Mouse (Mus musculus) kidney, postnatal 0 days (tissue): Measurements from ENCODE around the gene Slc22a16. TPM values are rescaled to one million over a fixed set of nuclear protein-coding genes. Genes with fewer than 3 reads are reported as not detected.
"Not testable (repeated sequence)": the region's sequence is repeated elsewhere in the genome, so short reads cannot be mapped to it uniquely, and the experiment has no call there.

Experiments
- ATAC-seq: fragments of 200-750 bp; cut with Nextera tagmentation; replicated peaks from 2 replicates; pipeline ENCODE4 v1.8.0; 2017; ENCODE audit warnings: low read depth, moderate number of reproducible peaks, moderate TSS enrichment, moderate library complexity; ENCODE audit not compliant: low FRiP score
- DNase-seq: peaks from one replicate; pipeline ENCODE4 v3.0.0-alpha.2; 2016; ENCODE audit warnings: low spot score
- H3K27ac ChIP-seq: fragments of 300-500 bp; sonication (generic); 2 replicates; pipeline ENCODE4 v1.5.1; 2014; ENCODE audit warnings: mild to moderate bottlenecking
- H3K27me3 ChIP-seq: fragments of 300-500 bp; sonication (generic); 2 replicates; pipeline ENCODE4 v1.6.1; 2014; ENCODE audit warnings: low read length, mixed read lengths; ENCODE audit not compliant: insufficient read depth
- H3K36me3 ChIP-seq: fragments of 300-500 bp; sonication (generic); 2 replicates; pipeline ENCODE4 v1.6.1; 2014; ENCODE audit warnings: low read length, mixed read lengths; ENCODE audit not compliant: insufficient read depth
- H3K4me1 ChIP-seq: fragments of 300-500 bp; sonication (generic); replicated peaks from 2 replicates; pipeline ENCODE4 v1.6.1; 2014; ENCODE audit warnings: antibody characterized with exemption, low read length, mixed read lengths; ENCODE audit not compliant: insufficient read depth
- H3K4me2 ChIP-seq: fragments of 300-500 bp; sonication (generic); 2 replicates; pipeline ENCODE4 v1.6.1; 2014; ENCODE audit warnings: mild to moderate bottlenecking, low read length, moderate library complexity, mixed read lengths
- H3K4me3 ChIP-seq: fragments of 300-500 bp; sonication (generic); replicated peaks from 2 replicates; pipeline ENCODE4 v1.5.1; 2014; ENCODE audit warnings: low read depth, low read length
- H3K9ac ChIP-seq: fragments of 300-500 bp; sonication (generic); 2 replicates; pipeline ENCODE4 v1.6.1; 2014; ENCODE audit warnings: low read depth, low read length
- H3K9me3 ChIP-seq: fragments of 300-500 bp; sonication (generic); replicated peaks from 2 replicates; pipeline ENCODE4 v1.6.1; 2016; ENCODE audit warnings: low read length, inconsistent platforms, mixed read lengths
- CTCF ChIP-seq: IDR thresholded peaks from 2 replicates; pipeline ENCODE4 v1.5.1; 2016; ENCODE audit warnings: antibody characterized with exemption, low read depth, mild to moderate bottlenecking, moderate library complexity
- WGBS: fragments of 180-500 bp; shearing (Covaris S2); extraction: QIAGEN DNeasy Blood & Tissue Kit; methylation state at CpG from one replicate; pipeline ENCODE4 v1.1.7; 2014; 5-methylcytosine and 5-hydroxymethylcytosine counted together
- polyA plus RNA-seq: library from polyadenylated mRNA; unstranded; fragments of >200 nt; fragmentation: Nextera tagmentation; extraction: Ambion mirVana; gene quantifications from 2 replicates; pipeline ENCODE4 v1.2.1, GENCODE M21; 2015

The Slc22a16 gene
- polyA plus RNA-seq, 1 experiment from 2014 or later = not detected

DNA sequence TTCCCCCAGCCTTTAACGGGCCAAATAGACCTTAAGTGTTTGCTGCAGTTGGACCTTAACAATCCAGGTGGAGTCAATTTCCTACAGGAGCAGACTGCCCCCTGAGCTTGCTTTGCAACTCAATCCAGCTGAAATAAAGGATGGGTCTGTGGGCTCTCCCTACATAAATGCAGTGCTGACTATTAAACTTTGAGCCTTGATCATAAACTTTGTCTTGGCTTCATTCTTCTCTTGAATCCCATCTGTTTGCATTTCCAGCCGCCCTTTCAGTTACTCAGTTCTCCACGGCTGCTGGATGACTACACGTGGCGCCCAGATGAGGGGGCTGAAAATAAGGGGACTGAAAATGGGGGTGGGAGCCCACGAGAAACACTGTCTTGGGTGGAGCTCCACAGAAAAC, 28.8 kb upstream of the Slc22a16 start:
- Histone ChIP-seq H3K9ac (no peak overlapping the region), H3K4me2 (no peak overlapping the region), H3K4me3 (no peak overlapping the region), H3K36me3 (no peaks in the 10 kb centered on the region), H3K27me3 (no peaks in the 10 kb centered on the region), H3K4me1 (no peaks in the 10 kb centered on the region), H3K27ac (no peak overlapping the region), H3K9me3 (no peaks in the 10 kb centered on the region)
- ATAC-seq (no peak), DNase-seq (no peak)
- no peak for TF ChIP-seq CTCF
- WGBS = 45% methylated on average over 6 of the region's 6 CpGs

DNA sequence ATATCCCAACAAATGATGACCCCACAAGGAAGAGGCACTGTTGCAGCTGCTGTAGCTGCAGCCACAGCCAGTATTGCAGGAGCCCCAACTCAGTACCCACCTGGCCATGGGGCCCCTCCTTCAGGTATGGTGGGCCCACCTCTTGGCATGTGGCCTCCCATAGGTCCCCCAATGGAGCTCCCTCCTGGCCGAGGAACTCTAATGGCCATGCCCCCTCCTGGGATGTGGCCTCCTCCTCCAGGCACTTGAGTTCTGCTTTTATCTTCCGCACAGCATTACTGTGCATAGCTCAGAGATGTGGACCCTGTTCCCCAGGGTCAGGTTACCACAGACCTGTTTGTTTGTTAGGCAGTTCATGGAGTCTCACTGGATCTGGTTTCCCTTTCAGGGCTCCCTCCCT, 20.8 kb upstream of the Slc22a16 start:
- DNase-seq = no peak
- no peak overlapping the region for H3K4me3 ChIP-seq
- TF ChIP-seq CTCF = no peak
- no peak overlapping the region for H3K4me2 ChIP-seq
- H3K27me3 ChIP-seq = no peaks in the 10 kb centered on the region
- H3K27ac ChIP-seq = no peak overlapping the region
- ATAC-seq = peak; percentile 43; the same call in 1 of the 2 replicates
- 29% methylated on average over 2 of the region's 2 CpGs for WGBS
- no peaks in the 10 kb centered on the region for H3K36me3 ChIP-seq
- no peaks in the 10 kb centered on the region for H3K4me1 ChIP-seq
- no peaks in the 10 kb centered on the region for H3K9me3 ChIP-seq
- no peak overlapping the region for H3K9ac ChIP-seq

DNA sequence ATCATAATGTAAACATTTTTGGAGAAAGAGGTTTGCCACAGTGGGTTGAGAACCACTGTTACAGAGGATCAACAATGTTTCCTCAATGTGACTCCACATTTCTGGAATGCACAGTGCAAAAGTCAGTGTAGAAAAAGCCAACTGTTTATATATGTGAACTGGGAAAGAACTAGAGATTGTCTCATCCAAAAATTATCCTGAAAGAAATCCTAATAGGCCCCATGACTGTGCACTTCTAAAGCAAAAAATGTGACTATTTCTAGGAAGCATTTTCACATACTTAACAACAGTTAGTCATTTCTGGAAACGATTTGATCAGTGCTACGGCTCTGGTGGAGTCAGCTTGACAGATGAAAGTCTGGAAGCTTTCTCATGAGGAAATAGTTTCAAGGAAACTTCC, 18.3 kb upstream of the Slc22a16 start:
- DNase-seq (peak; percentile 13), ATAC-seq (no peak)
- no peak overlapping the region for H3K27ac ChIP-seq
- 36% methylated on average over 2 of the region's 2 CpGs for WGBS
- TF ChIP-seq CTCF = no peak
- H3K4me3 ChIP-seq = no peak overlapping the region
- H3K4me2 ChIP-seq = no peak overlapping the region
- no peaks in the 10 kb centered on the region for H3K36me3 ChIP-seq
- H3K9ac ChIP-seq = no peak overlapping the region
- H3K27me3 ChIP-seq = no peaks in the 10 kb centered on the region
- no peaks in the 10 kb centered on the region for H3K9me3 ChIP-seq
- no peaks in the 10 kb centered on the region for H3K4me1 ChIP-seq

DNA sequence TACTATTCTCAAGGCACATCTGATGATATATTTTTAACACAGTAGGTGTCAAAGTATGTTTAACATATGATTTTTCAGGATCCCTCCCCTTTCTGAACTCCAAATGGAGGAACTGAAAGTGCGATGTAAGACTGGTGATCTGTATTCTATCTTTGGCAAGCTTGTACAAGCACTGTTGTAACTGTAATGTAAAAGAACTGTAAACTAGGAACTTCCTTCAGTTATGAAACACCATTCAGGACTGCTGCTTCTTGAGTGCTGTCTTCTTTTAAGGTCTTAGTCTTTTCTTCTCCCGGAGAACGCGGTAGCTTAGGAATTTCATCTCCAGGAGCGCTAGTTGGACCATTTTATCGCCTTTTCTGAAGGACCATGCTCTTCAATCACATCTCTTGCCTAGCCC, 4.4 kb upstream of the Slc22a16 start:
- not testable (repeated sequence) for H3K36me3 ChIP-seq, H3K27me3 ChIP-seq, H3K4me1 ChIP-seq, H3K27ac ChIP-seq, H3K9me3 ChIP-seq, ATAC-seq, H3K4me2 ChIP-seq, H3K9ac ChIP-seq, DNase-seq, H3K4me3 ChIP-seq
- 97% methylated on average over 6 of the region's 6 CpGs for WGBS

DNA sequence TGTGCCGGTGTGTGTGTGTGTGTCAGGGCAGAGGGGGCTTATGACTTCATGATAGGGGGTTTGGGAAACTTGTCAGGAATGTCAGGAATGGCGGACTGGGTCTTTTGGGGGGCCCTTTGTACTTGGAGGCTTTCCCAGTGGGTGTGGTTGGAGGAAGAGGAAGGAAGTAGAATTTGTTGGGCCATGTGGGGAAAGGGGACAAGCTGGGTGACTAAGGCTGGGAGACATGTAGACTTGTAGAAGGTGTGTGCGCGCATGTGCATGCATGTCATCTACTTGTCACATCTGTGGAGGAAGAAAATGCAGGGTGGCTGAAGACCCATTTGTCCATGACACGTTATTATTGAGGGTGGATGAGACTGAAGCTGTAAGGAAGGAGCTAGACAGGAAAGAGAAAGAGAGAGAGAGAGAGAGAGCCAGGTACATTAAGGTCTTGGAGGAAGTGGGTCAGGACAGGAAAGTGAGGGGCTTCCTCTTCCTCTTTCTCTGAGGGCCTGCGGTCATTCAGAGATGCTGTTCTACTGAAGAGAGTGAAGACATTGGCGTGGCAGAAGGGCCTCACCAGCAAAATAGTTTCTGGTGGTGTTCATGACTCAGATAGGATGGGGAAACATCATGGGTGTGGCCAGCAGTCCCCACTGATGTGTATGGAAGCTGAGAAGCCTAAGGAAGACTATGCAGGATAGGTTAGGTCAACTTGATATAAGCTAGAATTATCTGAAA, 5.9 kb downstream of the Slc22a16 start:
- 90% methylated on average over 7 of the region's 7 CpGs for WGBS
- Histone ChIP-seq H3K4me2 (no peak overlapping the region), H3K9me3 (no peaks in the 10 kb centered on the region), H3K4me1 (no peaks in the 10 kb centered on the region), H3K27me3 (no peaks in the 10 kb centered on the region), H3K27ac (no peak overlapping the region), H3K4me3 (no peak overlapping the region), H3K9ac (no peak overlapping the region), H3K36me3 (no peaks in the 10 kb centered on the region)
- no peak for ATAC-seq
- TF ChIP-seq CTCF = no peak
- DNase-seq = no peak

DNA sequence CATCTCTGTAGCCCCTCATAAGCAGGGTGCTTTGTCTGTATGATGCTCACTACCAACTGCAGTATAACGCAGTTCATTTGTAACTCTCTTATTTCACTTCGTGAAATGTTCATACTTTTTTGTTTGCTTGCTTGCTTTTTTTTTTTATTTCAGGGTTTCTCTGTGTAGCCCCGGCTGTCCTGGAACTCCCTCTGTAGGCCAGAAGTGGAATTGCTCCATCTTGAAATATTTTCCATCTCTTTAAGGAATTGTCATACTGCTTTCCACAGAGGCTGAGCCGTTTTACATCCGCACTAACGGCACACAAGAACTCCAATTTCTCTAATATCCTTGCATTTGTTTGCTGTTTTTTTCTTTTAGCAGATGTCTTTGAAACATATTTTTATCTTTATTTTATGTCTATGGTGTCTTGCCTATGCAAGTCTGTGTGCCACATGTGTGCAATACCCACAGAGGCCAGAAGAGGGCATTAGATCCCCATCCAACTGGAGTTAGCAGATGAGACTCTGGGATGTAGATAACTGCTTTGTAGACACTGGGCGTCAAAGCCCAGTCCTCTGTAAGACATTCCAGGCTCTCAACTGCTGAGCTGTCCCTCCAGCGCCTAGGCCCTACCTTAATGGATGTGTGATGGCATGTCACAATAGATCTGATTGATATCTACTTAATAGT, 13.6 kb downstream of the Slc22a16 start:
- Histone ChIP-seq H3K36me3 (no peaks in the 10 kb centered on the region), H3K9ac (no peak overlapping the region), H3K9me3 (no peaks in the 10 kb centered on the region), H3K4me3 (no peak overlapping the region), H3K4me1 (no peaks in the 10 kb centered on the region), H3K4me2 (no peak overlapping the region), H3K27ac (no peak overlapping the region), H3K27me3 (no peaks in the 10 kb centered on the region)
- 80% methylated on average over 8 of the region's 8 CpGs for WGBS
- DNase-seq = peak; percentile 9
- no peak for ATAC-seq
- peak; percentile 57 for TF ChIP-seq CTCF
